Mouse (Mus musculus) neutrophil, adult 5-6 weeks (primary cell): ENCODE data around the gene Vps35. TPM values are rescaled to one million over a fixed set of nuclear protein-coding genes. Genes with fewer than 3 reads are reported as not detected.
A peak's percentile ranks its signal among the peaks of the same experiment; 100 is the strongest.

Source experiments
- ATAC-seq: fragments of 151-379, 151-347 bp; 2 replicates; pipeline ENCODE4 v1.8.0; 2017; ENCODE audit warnings: mild to moderate bottlenecking, moderate TSS enrichment; ENCODE audit not compliant: insufficient number of reproducible peaks, poor library complexity, low FRiP score, severe bottlenecking; ENCODE audit errors: extremely low read depth
- total RNA-seq: library from RNA; stranded (forward); fragments of 200-1000 nt; gene quantifications from 2 replicates; pipeline ENCODE4 v1.2.3, GENCODE M21; 2017

Gene Vps35
- total RNA-seq, result 79.3 and 86.3 TPM in 2 replicates

DNA sequence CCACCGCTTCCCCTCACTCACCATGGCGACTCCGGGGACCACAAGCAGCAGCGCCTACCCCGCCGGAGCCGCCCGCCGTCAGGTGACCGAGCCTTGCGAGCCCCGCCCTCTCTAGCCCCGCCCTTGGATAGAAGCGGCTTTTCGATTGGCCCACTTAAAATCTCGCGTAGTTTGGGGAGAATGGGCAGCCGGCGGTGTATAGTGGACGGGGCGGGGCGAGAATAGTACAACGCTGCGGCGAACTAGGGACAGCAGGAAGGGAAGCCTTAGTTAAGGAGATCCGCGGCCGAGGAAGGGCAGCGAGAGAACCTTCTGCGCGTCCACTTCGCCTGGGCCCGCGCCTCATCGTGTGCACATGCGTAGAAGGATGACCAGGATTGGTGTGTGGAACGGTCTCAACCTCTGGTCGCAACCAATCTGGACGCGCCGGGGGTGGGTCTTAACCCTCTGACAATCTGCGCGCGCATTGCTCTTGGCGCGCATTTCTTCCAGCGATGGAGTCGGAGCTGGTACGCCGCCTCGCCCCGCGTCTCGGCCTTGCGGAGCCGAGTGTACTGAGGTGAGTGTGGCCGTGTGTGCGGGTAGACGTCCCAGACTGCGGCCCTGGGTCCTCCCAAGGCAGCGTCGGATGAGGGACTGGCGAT lies at the start of gene Vps35, which contains the start of gene Orc6:
Gene Vps35 (minus strand): TSS at position 369 of the 644 bp plus-strand sequence.
Gene Orc6 (plus strand): TSS at position 199 of the 644 bp plus-strand sequence.
- peak; percentile 90 for ATAC-seq

- ATAC-seq, result no peak
Observed at GRCm38 (mm10) chr8:85339871-85340573, 40.4 kb upstream of the Vps35 start.

DNA sequence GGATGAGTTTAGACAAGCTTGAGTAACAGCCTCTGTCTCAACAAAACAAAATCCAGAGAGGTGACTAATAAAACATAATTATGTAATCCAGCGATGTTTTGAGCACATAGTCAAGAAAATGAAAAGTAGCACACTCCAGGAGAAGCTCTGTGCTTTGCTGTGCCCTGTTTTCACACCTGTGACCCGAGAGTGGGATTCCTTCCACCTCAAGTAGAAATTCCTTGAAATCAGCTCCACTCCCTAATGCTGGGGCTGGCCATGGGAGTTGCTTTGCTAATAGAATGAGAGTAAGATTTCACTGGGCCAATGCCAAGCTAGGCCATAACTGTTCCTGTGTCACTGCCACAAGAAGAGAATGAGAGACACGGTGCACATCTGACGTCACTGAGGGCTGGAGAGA lies 38.1 kb upstream of the Vps35 start:
- no peak for ATAC-seq

DNA sequence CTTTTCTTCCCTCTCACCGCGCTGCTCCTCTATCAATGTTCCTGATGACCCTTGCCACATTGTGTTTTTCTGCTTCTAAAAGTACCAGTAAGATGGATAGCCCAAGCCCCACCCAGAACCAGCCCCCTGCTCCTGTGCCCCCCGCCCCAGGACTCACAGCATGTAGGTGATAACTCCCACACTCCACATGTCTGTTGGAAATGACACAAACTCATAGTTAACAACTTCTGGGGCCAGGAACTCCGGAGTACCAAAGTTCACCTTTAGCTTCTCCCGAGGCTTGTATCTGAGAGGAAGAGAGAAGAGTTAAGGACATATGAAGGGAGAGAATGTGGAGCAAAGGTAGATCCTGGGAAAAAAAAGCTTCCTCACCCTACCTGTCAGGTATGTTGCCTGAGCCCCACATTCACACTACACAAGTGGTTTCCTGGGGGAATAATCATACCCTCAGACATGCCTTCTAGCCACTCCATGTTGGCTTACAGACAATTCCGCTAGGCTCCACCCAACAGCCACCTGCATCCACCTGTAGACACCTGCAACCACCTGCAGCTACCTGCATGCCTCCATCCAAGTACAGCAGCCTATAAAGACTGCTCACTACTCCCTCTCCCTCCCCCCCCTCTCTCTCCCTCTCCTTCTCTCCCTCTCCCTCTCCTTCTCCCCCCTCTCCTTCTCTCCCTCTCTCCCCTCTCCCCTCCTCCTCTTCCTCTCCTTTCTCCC lies 36.8 kb upstream of the Vps35 start:
- no peak for ATAC-seq

DNA sequence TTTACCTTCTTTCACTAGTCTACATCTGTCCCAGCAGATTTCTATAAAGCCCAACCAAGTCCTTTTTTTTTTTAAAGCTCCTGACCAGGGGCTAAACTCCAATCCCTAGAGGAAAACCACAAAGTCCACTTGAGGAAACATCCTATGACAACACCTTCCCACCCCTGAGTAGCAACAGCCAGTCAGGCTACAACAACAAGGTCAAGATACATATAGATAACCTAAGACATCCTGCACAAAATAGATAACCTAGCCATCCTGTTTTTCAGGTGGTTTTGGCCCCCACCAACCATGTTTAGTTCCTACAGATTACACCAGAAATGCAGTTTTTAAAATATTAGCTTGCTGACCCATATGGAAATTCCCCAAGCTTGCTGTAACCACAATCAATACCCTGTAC lies 35.5 kb upstream of the Vps35 start:
- ATAC-seq, result no peak

GRCm38 (mm10) chr8:85329506-85329905 lies 29.9 kb upstream of the Vps35 start:
- no peak for ATAC-seq

DNA sequence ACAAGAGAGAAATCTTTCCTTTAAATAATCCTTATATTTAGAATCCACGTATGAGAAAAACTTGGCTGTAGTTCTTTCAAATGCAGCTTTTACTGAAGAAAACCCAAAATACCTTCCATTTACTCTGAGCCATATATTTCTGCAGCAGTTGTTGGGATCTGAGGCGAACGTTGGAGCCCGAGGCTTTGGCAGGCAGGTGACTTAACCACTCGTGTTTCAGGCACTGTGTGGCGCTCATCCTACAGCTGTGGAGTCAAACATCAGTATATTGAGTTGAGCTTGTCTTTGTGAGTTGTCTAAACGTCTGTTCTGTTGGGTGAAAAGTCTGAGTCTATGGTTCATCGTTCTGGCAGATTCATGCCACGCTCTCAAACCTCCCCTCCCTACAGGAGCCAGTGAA lies 27.4 kb upstream of the Vps35 start:
- no peak for ATAC-seq

- ATAC-seq, result no peak
Observed at GRCm38 (mm10) chr8:85323084-85323483, 23.5 kb upstream of the Vps35 start.

- no peak for ATAC-seq
Observed at GRCm38 (mm10) chr8:85321981-85322380, 22.4 kb upstream of the Vps35 start.

- no peak for ATAC-seq
Observed at GRCm38 (mm10) chr8:85318534-85318933, 18.9 kb upstream of the Vps35 start.

- no peak for ATAC-seq
Observed at GRCm38 (mm10) chr8:85313036-85313435, 13.4 kb upstream of the Vps35 start.

DNA sequence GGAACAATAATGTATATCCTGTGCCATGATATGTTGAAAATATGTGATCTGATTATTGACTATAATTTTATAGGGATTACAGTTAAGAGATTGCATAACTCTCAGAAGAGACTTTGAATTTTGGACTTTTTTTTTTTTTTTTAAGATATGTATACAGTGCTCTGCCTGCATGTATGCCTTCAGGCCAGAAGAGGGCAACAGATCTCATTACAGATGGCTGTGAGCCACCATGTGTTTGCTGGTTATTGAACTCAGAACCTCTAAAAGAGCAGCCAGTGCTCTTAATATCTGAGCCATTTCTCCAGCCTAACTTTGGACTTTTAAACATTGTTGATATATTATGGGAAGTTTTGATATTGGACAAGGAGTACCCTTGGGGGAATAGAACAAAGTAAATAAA lies 12.1 kb upstream of the Vps35 start:
- no peak for ATAC-seq

DNA sequence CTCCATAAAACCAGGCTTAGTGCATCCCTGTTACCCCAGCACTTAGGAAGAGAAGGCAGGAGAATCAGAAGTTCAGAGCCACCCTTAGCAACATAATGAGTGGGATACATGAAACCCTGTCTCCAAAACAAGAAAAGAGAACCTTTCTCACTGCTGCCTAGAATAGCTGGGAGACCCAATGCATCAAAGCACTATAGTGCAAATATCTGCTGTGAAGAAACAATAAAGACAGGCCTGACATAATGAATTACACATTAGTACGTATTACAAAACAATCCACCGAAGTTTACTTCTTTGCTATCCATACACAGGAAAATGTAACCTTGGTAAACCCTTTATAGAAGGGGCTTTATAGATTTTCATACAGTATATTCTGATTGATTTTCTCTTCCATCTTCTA lies 9.0 kb upstream of the Vps35 start:
- no peak for ATAC-seq

GRCm38 (mm10) chr8:85303531-85303930 lies 3.9 kb upstream of the Vps35 start:
- no peak for ATAC-seq

- ATAC-seq, result no peak
Observed at GRCm38 (mm10) chr8:85302931-85303330, 3.3 kb upstream of the Vps35 start.

- ATAC-seq, result no peak
Observed at GRCm38 (mm10) chr8:85301941-85302340, 2.3 kb upstream of the Vps35 start.

GRCm38 (mm10) chr8:85298600-85299433 lies 785 bp downstream of the Vps35 start:
- ATAC-seq, result peak; percentile 29; the same call in 1 of the 2 replicates

DNA sequence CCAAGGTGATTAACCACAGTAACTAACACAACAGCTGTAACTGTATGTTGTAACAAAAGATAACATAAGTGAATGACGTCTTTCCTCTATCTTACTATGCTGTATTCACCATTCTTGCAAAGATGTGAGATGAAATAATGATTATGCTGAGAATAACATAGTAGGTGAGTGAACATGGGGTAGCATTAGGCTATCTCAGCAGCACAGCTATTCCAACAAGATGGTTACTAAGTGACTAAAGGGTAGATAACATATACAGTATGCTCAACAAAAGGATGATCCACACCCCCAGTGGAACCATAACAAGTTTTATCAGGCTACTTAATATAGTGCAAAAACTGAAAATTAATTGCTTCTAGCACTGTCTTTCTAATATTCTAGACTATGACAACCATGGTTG lies 12.8 kb downstream of the Vps35 start:
- ATAC-seq, result no peak

DNA sequence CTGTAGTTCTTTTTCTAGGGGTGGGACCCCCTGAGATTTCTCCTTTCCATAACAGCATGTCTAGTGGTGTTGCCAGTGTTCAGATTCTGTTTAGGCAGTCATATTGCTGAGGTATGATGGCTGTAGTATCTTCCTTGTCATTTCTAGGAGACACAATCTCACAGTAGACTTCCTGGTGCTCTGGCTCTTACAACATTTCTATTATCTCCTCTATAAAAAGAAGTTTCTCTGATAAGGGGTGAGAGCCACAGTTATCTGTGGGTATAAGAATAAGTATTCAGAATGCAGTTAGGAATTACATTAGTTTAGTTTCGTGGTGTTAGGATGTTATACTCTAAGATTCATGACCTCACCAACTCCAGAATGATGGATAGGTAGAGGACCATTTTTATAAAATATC lies 72.3 kb downstream of the Vps35 start:
- ATAC-seq, result no peak
